In genomic region chr2:106683185-106683831, GRCm38 (mm10) we compare ENCODE assay signal across 10 mouse cellular contexts. TPM values are rescaled to one million over a fixed set of nuclear protein-coding genes. Genes with fewer than 3 reads are reported as not detected.
DNase-seq lines count a peak whose midpoint lies in the region; ATAC-seq and TF ChIP-seq lines count a peak whose summit lies in the region.
"Had no signal": no experiment of that assay in that cellular context is flagged by ENCODE, and none has a peak within 500 bp of the region (broad histone marks: within the 10 kb centered on the region; RNA-seq: fewer than 3 reads in every experiment).

No protein-coding gene starts in this region.

- H3K9ac ChIP-seq in kidney, postnatal 0 days (ENCODE audit: low read depth, low read length), result no peak overlapping the region
- no peak overlapping the region for H3K9ac ChIP-seq in forebrain, embryonic 11.5 days (ENCODE audit: low read length)
- no peak overlapping the region for H3K9ac ChIP-seq in hindbrain, embryonic 14.5 days
- no peak overlapping the region for H3K9ac ChIP-seq in midbrain, postnatal 0 days (replicated peaks; ENCODE audit: low read length, poor library complexity, severe bottlenecking)

- H3K4me3 ChIP-seq in kidney, postnatal 0 days (replicated peaks; ENCODE audit: low read depth, low read length), result no peak overlapping the region
- H3K4me3 ChIP-seq in forebrain, embryonic 11.5 days (ENCODE audit: low read depth, low read length), result no peak overlapping the region
- no peak overlapping the region for H3K4me3 ChIP-seq in hindbrain, embryonic 14.5 days (replicated peaks; ENCODE audit: low read length)
- H3K4me3 ChIP-seq in midbrain, postnatal 0 days (ENCODE audit: low read depth, low read length), result no peak overlapping the region

- no peaks in the 10 kb centered on the region for H3K27me3 ChIP-seq in kidney, postnatal 0 days (ENCODE audit: insufficient read depth, low read length)
- H3K27me3 ChIP-seq in forebrain, embryonic 11.5 days (ENCODE audit: control insufficient read depth, insufficient read depth, low read length), result no peaks in the 10 kb centered on the region
- no peaks in the 10 kb centered on the region for H3K27me3 ChIP-seq in hindbrain, embryonic 14.5 days (ENCODE audit: control insufficient read depth, insufficient read depth, low read length)
- no peaks in the 10 kb centered on the region for H3K27me3 ChIP-seq in midbrain, postnatal 0 days (ENCODE audit: insufficient read depth, low read length)

- no peaks in the 10 kb centered on the region for H3K36me3 ChIP-seq in kidney, postnatal 0 days (ENCODE audit: insufficient read depth, low read length)
- H3K36me3 ChIP-seq in forebrain, embryonic 11.5 days (ENCODE audit: control insufficient read depth, insufficient read depth, low read length), result no peaks in the 10 kb centered on the region
- H3K36me3 ChIP-seq in hindbrain, embryonic 14.5 days (replicated peaks; ENCODE audit: control insufficient read depth, insufficient read depth), result no peaks in the 10 kb centered on the region
- H3K36me3 ChIP-seq in midbrain, postnatal 0 days (ENCODE audit: insufficient read depth, low read length), result no peaks in the 10 kb centered on the region
- H3K36me3 ChIP-seq: G1E had no signal

- no peak for ATAC-seq in kidney, postnatal 0 days (replicated peaks; ENCODE audit: low FRiP score, low read depth)
- peak; percentile 49; the same call in 1 of the 2 replicates for ATAC-seq in forebrain, embryonic 11.5 days (replicated peaks; ENCODE audit: low FRiP score)
- ATAC-seq in hindbrain, embryonic 14.5 days (ENCODE audit: low FRiP score), result peak; percentile 60; the same call in 1 of the 2 replicates
- ATAC-seq in midbrain, postnatal 0 days (ENCODE audit: low FRiP score), result no peak
- no peak for ATAC-seq in activated CD4-positive, CD25-positive, alpha-beta regulatory T cell, adult 4 months

- peak; percentile 16 for DNase-seq in kidney, postnatal 0 days (ENCODE audit: low spot score)
- DNase-seq in kidney, adult 18-20 months, result no peak
- no peak for DNase-seq in forebrain, embryonic 11.5 days (ENCODE audit: low spot score)
- no peak for DNase-seq in hindbrain, embryonic 14.5 days (ENCODE audit: low spot score)
- no peak for DNase-seq in midbrain, postnatal 0 days (ENCODE audit: low spot score)
- DNase-seq in natural killer cell, adult 2 months (ENCODE audit: low spot score in 2 of 2), result no peak
- DNase-seq in ovary, postnatal 36 days (ENCODE audit: low spot score), result no peak

- WGBS in kidney, postnatal 0 days, result 34% methylated on average over 9 of the region's 9 CpGs
- WGBS in forebrain, embryonic 11.5 days, result 41% methylated on average over 9 of the region's 9 CpGs
- WGBS in hindbrain, embryonic 14.5 days, result 33% methylated on average over 9 of the region's 9 CpGs
- 27% methylated on average over 9 of the region's 9 CpGs for WGBS in midbrain, postnatal 0 days

- no peaks in the 10 kb centered on the region for H3K4me1 ChIP-seq in kidney, postnatal 0 days (replicated peaks; ENCODE audit: insufficient read depth, low read length)
- H3K4me1 ChIP-seq in forebrain, embryonic 11.5 days (replicated peaks; ENCODE audit: control insufficient read depth, insufficient read depth, low read length), result no peaks in the 10 kb centered on the region
- no peaks in the 10 kb centered on the region for H3K4me1 ChIP-seq in hindbrain, embryonic 14.5 days (replicated peaks; ENCODE audit: control insufficient read depth, insufficient read depth, low read length)
- H3K4me1 ChIP-seq in midbrain, postnatal 0 days (ENCODE audit: insufficient read depth, low read length), result no peaks in the 10 kb centered on the region

- no peak overlapping the region for H3K27ac ChIP-seq in kidney, postnatal 0 days
- no peak overlapping the region for H3K27ac ChIP-seq in forebrain, embryonic 11.5 days (ENCODE audit: low read depth, low read length)
- H3K27ac ChIP-seq in hindbrain, embryonic 14.5 days, result no peak overlapping the region
- no peak overlapping the region for H3K27ac ChIP-seq in midbrain, postnatal 0 days (ENCODE audit: low read depth, low read length)

- TF ChIP-seq CTCF in kidney, postnatal 0 days (IDR thresholded peaks at IDR 0.05; ENCODE audit: low read depth), result no peak
- no peak for TF ChIP-seq CTCF in midbrain, postnatal 0 days (IDR thresholded peaks at IDR 0.05)

- H3K9me3 ChIP-seq in kidney, postnatal 0 days (replicated peaks; ENCODE audit: low read length), result no peaks in the 10 kb centered on the region
- no peaks in the 10 kb centered on the region for H3K9me3 ChIP-seq in forebrain, embryonic 11.5 days (ENCODE audit: control insufficient read depth, low read length)
- no peaks in the 10 kb centered on the region for H3K9me3 ChIP-seq in hindbrain, embryonic 14.5 days (ENCODE audit: control insufficient read depth, low read length)
- no peaks in the 10 kb centered on the region for H3K9me3 ChIP-seq in midbrain, postnatal 0 days (ENCODE audit: low read length)

- H3K4me2 ChIP-seq in kidney, postnatal 0 days (ENCODE audit: low read length), result peak overlapping the region; percentile 18
- H3K4me2 ChIP-seq in forebrain, embryonic 11.5 days (ENCODE audit: low read depth, low read length, severe bottlenecking), result no peak overlapping the region
- peak overlapping the region; percentile 28 for H3K4me2 ChIP-seq in hindbrain, embryonic 14.5 days (replicated peaks)
- peak overlapping the region; percentile 24; the same call in 1 of the 2 replicates for H3K4me2 ChIP-seq in midbrain, postnatal 0 days (ENCODE audit: low read depth, low read length, poor library complexity, severe bottlenecking)

RNA-seq across cellular contexts. Expression of gene Mpped2, which starts 9.8 kb away (rescaled TPM):
- polyA plus RNA-seq in kidney, postnatal 0 days (2015; fragmentation: Nextera tagmentation; extraction: Ambion mirVana), result 30.4 and 33.2 TPM in 2 replicates
- polyA plus RNA-seq in forebrain, embryonic 11.5 days (2014; fragmentation: Nextera tagmentation; extraction: Ambion mirVana), result 102 and 121 TPM in 2 replicates
- 138 and 149 TPM in 2 replicates for polyA plus RNA-seq in hindbrain, embryonic 14.5 days (2014; fragmentation: Nextera tagmentation; extraction: Ambion mirVana)
- 42.6 and 43.2 TPM in 2 replicates for total RNA-seq in midbrain, postnatal 0 days (2014; rRNA removed)
- polyA plus RNA-seq in midbrain, postnatal 0 days (2015; fragmentation: Nextera tagmentation; extraction: Ambion mirVana), result 79.4 and 84.6 TPM in 2 replicates
- not detected for polyA plus RNA-seq in activated CD4-positive, CD25-positive, alpha-beta regulatory T cell, adult 4 months (2017; shearing (Covaris generic))
- total RNA-seq: neutrophil, adult 5-6 weeks had no signal
- polyA plus RNA-seq: G1E had no signal

Comparison
In these comparisons a context has a peak if more than half of its experiments do, and no peak if none do; other contexts are left out.
1. ATAC-seq: peak in forebrain, embryonic 11.5 days (single experiment) and hindbrain, embryonic 14.5 days (single experiment); none in kidney, postnatal 0 days (single experiment), midbrain, postnatal 0 days (single experiment) and activated CD4-positive, CD25-positive, alpha-beta regulatory T cell, adult 4 months (single experiment).
2. RNA of gene Mpped2, which starts 9.8 kb away (polyA plus RNA-seq): 138 to 149 TPM in hindbrain, embryonic 14.5 days, 102 to 121 TPM in forebrain, embryonic 11.5 days, 79.4 to 84.6 TPM in midbrain, postnatal 0 days and 30.4 to 33.2 TPM in kidney, postnatal 0 days; not detected in activated CD4-positive, CD25-positive, alpha-beta regulatory T cell, adult 4 months; every median in the first group is over 10 times any median in the second.